Mouse (Mus musculus) heart, postnatal 0 days (tissue): ENCODE results near the gene Enkd1.

Experiments
- CTCF ChIP-seq: IDR thresholded peaks from 2 replicates; pipeline ENCODE4 v1.5.1; 2016; ENCODE audit warnings: antibody characterized with exemption, control low read depth, low read depth
- EP300 ChIP-seq: IDR thresholded peaks from 2 replicates; pipeline ENCODE4 v1.6.1; 2016; ENCODE audit warnings: antibody characterized with exemption, low read depth

DNA sequence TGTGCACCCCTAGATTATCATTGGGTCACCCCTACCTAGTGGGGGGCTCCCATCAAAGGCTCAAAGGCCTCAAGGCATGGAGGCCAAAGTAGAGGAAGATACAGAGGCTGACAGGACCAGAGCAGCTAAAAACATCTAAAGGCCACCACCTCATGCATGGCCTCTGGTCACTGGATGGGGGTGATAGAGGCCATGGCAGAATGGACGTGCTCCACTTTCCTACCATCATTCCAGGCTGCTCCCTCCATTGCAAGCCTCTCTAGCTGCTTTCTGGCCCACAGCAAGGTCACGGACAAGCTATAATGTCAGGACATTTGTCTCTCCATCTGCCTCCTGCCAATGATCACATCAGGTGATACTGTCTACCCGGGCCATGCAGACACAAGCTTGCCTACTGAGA, 4.3 kb upstream of the Enkd1 start:
- TF ChIP-seq CTCF (no peak), EP300 (no peak)
